Mouse (Mus musculus) thymus, postnatal 0 days (tissue): ENCODE results near the gene Phpt1. TPM values are rescaled to one million over a fixed set of nuclear protein-coding genes. Genes with fewer than 3 reads are reported as not detected.

Source experiments
- DNase-seq: peaks from one replicate; pipeline ENCODE4 v3.0.0-alpha.2; 2015; ENCODE audit warnings: low spot score
- polyA plus RNA-seq: library from polyadenylated mRNA; unstranded; fragments of >200 nt; fragmentation: Nextera tagmentation; extraction: Ambion mirVana; gene quantifications from 2 replicates; pipeline ENCODE4 v1.2.1, GENCODE M21; 2015

Phpt1 gene
- polyA plus RNA-seq, 1 experiment from 2014 or later = 191 TPM

DNA sequence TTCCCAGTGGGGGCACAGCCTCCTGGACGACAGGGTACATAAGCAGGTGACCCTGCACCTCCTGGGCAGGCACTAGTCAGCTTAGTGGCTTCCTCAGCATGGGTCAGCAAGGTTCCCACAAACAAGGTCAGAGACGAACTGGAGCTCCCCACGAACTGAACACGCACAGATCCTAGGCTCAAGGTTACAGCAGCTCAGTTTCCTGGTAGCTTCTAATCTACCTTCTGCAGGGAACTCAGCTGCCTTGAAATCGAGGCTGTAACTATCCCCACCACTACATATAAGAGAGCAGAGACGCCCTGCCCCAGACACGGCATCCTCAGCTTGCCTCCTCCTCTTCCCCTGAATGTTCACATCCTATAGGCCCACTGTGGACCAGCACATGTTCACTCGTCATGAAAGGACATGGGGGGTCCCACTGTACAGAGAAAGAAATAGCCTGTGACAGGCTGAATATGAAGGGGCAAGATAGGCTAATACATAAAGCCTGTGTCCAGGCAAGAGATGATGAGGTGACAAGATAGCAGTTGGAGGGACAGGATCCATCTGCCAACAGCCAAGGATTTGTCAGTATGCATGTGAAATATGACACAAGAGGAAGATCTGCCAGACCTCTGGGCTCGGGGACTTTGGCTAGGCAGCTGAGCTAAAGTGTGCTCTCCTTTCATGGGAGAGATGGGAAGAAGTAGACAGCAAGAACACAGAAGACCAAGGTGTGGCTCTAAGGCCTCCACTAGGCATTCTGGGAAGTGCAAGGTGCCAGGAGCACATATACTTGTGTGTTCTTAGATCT is 48.3 kb downstream of the Phpt1 start:
- no peak for DNase-seq

Other genes with a start within 250 kb of the Phpt1 start
- gene Man1b1, start 242.9 kb downstream of the Phpt1 start, polyA plus RNA-seq = 37.1 and 40.7 TPM in 2 replicates
- 8.7 and 9.1 TPM in 2 replicates for gene Dpp7, start 218.9 kb downstream of the Phpt1 start, polyA plus RNA-seq
- gene Uap1l1, start 209.5 kb downstream of the Phpt1 start, polyA plus RNA-seq = 21.3 and 24.6 TPM in 2 replicates
- gene Sapcd2, start 202.9 kb downstream of the Phpt1 start, polyA plus RNA-seq = 22.8 and 25.4 TPM in 2 replicates
- gene Entpd2, start 179.3 kb downstream of the Phpt1 start, polyA plus RNA-seq = 7.6 and 9.0 TPM in 2 replicates
- gene Npdc1, start 175.9 kb downstream of the Phpt1 start, polyA plus RNA-seq = 6.3 and 7.2 TPM in 2 replicates
- gene Fut7, start 152.0 kb downstream of the Phpt1 start, polyA plus RNA-seq = 1.4 and 1.8 TPM in 2 replicates
- 3.3 and 4.7 TPM in 2 replicates for gene Abca2, start 146.5 kb downstream of the Phpt1 start, polyA plus RNA-seq
- gene Clic3, start 118.4 kb downstream of the Phpt1 start, polyA plus RNA-seq = 3.6 and 4.7 TPM in 2 replicates
- gene Paxx, start 114.1 kb downstream of the Phpt1 start, polyA plus RNA-seq = 72.4 and 83.3 TPM in 2 replicates
- gene Ptgds, start 105.2 kb downstream of the Phpt1 start, polyA plus RNA-seq = 6.3 TPM in 2 replicates
- not detected in 2 replicates for gene Lcn12, start 81.3 kb downstream of the Phpt1 start, polyA plus RNA-seq
- 44.3 and 47.2 TPM in 2 replicates for gene Fbxw5, start 74.5 kb downstream of the Phpt1 start, polyA plus RNA-seq
- 5.6 and 6.4 TPM in 2 replicates for gene C8g, start 73.5 kb downstream of the Phpt1 start, polyA plus RNA-seq
- gene Traf2, start 28.3 kb downstream of the Phpt1 start, polyA plus RNA-seq = 58.1 and 59.1 TPM in 2 replicates
- 466 and 515 TPM in 2 replicates for gene Edf1, start 17.4 kb downstream of the Phpt1 start, polyA plus RNA-seq
- 0.53 and 1.0 TPM in 2 replicates for gene Mamdc4, start 379 bp downstream of the Phpt1 start, polyA plus RNA-seq
- 0.04 and 0.49 TPM in 2 replicates for gene Ajm1, start 6.5 kb upstream of the Phpt1 start, polyA plus RNA-seq
- gene Rabl6, start 33.3 kb upstream of the Phpt1 start, polyA plus RNA-seq = 30.3 and 39.7 TPM in 2 replicates
- 0.04 and 0.05 TPM in 2 replicates for gene Ccdc183, start 42.5 kb upstream of the Phpt1 start, polyA plus RNA-seq
- gene Tmem141, start 46.8 kb upstream of the Phpt1 start, polyA plus RNA-seq = 5.8 and 7.0 TPM in 2 replicates
- gene Fcna, start 52.8 kb upstream of the Phpt1 start, polyA plus RNA-seq = 9.1 and 9.2 TPM in 2 replicates
- gene Lcn8, start 77.9 kb upstream of the Phpt1 start, polyA plus RNA-seq = 0.38 and 0.76 TPM in 2 replicates
- not detected in 2 replicates for gene Lcn5, start 82.7 kb upstream of the Phpt1 start, polyA plus RNA-seq
- gene Lcn6, start 101.6 kb upstream of the Phpt1 start, polyA plus RNA-seq = 0.24 TPM in 1 of 2 replicates, not detected in the other
- 0.45 and 0.49 TPM in 2 replicates for gene Lcn10, start 107.5 kb upstream of the Phpt1 start, polyA plus RNA-seq
- 1.5 and 1.9 TPM in 2 replicates for gene Obp2a, start 124.8 kb upstream of the Phpt1 start, polyA plus RNA-seq
- gene Bmyc, start 131.5 kb upstream of the Phpt1 start, polyA plus RNA-seq = 50.9 and 57.4 TPM in 2 replicates
- gene Obp2b, start 161.8 kb upstream of the Phpt1 start, polyA plus RNA-seq = 0.24 TPM in 1 of 2 replicates, not detected in the other
- gene Lcn3, start 190.3 kb upstream of the Phpt1 start, polyA plus RNA-seq = 0.45 and 0.56 TPM in 2 replicates
- 0.89 and 1.1 TPM in 2 replicates for gene Lcn11, start 201.8 kb upstream of the Phpt1 start, polyA plus RNA-seq
- 2.3 and 2.6 TPM in 2 replicates for gene Gm13539, start 207.0 kb upstream of the Phpt1 start, polyA plus RNA-seq
- gene Glt6d1, start 240.6 kb upstream of the Phpt1 start, polyA plus RNA-seq = not detected in 2 replicates
- 0.17 TPM in 1 of 2 replicates, not detected in the other for gene Lcn9, start 247.9 kb upstream of the Phpt1 start, polyA plus RNA-seq